Mouse (Mus musculus): ENCODE measurements around the gene Slc25a39. TPM values are rescaled to one million over a fixed set of nuclear protein-coding genes. Genes with fewer than 3 reads are reported as not detected.

Slc25a39 gene
- polyA plus RNA-seq, 1 experiment: 290 TPM

DNA sequence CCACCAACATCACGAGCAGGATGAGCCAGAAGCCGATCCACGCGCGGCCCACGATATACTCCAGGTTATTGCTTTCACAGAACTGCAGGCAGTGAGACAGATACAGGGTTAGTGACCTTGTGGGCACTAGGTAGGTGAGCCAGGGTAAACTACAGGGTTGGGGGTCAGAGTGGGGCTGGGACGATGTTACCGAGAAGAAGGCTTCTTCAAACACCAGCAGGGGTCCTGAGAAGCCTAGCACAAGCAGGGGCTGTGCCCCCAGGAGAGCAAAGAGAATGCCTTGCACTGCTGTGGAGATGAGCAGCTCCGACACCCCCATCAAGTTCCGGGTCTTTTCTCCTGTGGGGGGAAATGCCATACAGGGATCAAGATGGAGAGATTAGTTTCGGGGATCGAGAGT, 51.6 kb downstream of the Slc25a39 start:
- TF ChIP-seq POLR2A (IDR thresholded peaks at IDR 0.05; ENCODE audit: borderline replicate concordance, extremely low read depth, low read depth, low read length): no peak
- TF ChIP-seq CTCF (IDR thresholded peaks at IDR 0.05; ENCODE audit: insufficient read depth, low read length): no peak
- 73% methylated on average over 12 of the region's 12 CpGs for WGBS
- Histone ChIP-seq H3K4me3 (replicated peaks; ENCODE audit: extremely low read depth, low read depth, low read length) (no peak overlapping the region), H3K4me1 (ENCODE audit: control insufficient read depth, insufficient read depth, low read length) (no peaks in the 10 kb centered on the region)
- no peak for DNase-seq

GRCm38 (mm10) chr11:102355501-102355900, 52.2 kb downstream of the Slc25a39 start:
- TF ChIP-seq POLR2A (IDR thresholded peaks at IDR 0.05; ENCODE audit: borderline replicate concordance, extremely low read depth, low read depth, low read length) (no peak), CTCF (IDR thresholded peaks at IDR 0.05; ENCODE audit: insufficient read depth, low read length) (no peak)
- Histone ChIP-seq H3K4me1 (ENCODE audit: control insufficient read depth, insufficient read depth, low read length) (no peaks in the 10 kb centered on the region), H3K4me3 (replicated peaks; ENCODE audit: extremely low read depth, low read depth, low read length) (no peak overlapping the region)
- 65% methylated on average over 3 of the region's 3 CpGs for WGBS
- no peak for DNase-seq

- WGBS: 29% methylated on average over 8 of the region's 8 CpGs
- no peak for DNase-seq
- no peak overlapping the region for H3K4me3 ChIP-seq (replicated peaks; ENCODE audit: extremely low read depth, low read depth, low read length)
- H3K4me1 ChIP-seq (ENCODE audit: control insufficient read depth, insufficient read depth, low read length): no peaks in the 10 kb centered on the region
- no peak for TF ChIP-seq POLR2A (IDR thresholded peaks at IDR 0.05; ENCODE audit: borderline replicate concordance, extremely low read depth, low read depth, low read length)
- TF ChIP-seq CTCF (IDR thresholded peaks at IDR 0.05; ENCODE audit: insufficient read depth, low read length): no peak
These were observed 54.7 kb downstream of the Slc25a39 start for GRCm38 (mm10) chr11:102353021-102353431.

Other genes starting within 250 kb of the Slc25a39 start
- 20.8 and 30.6 TPM in 2 replicates for gene Lsm12, start 222.7 kb downstream of the Slc25a39 start, polyA plus RNA-seq (2012; rRNA removed)
- 74.4 and 82.5 TPM in 2 replicates for gene G6pc3, start 218.3 kb downstream of the Slc25a39 start, polyA plus RNA-seq (2012; rRNA removed)
- gene Hdac5, start 177.8 kb downstream of the Slc25a39 start, polyA plus RNA-seq (2012; rRNA removed): 140 and 160 TPM in 2 replicates
- gene BC030867, start 159.1 kb downstream of the Slc25a39 start, polyA plus RNA-seq (2012; rRNA removed): 0.65 and 0.68 TPM in 2 replicates
- gene Asb16, start 139.2 kb downstream of the Slc25a39 start, polyA plus RNA-seq (2012; rRNA removed): 0.15 and 1.8 TPM in 2 replicates
- 46.3 and 53.4 TPM in 2 replicates for gene Tmub2, start 123.0 kb downstream of the Slc25a39 start, polyA plus RNA-seq (2012; rRNA removed)
- 33.1 and 38.8 TPM in 2 replicates for gene Atxn7l3, start 111.3 kb downstream of the Slc25a39 start, polyA plus RNA-seq (2012; rRNA removed)
- gene Ubtf, start 88.2 kb downstream of the Slc25a39 start, polyA plus RNA-seq (2012; rRNA removed): 23.9 and 27.7 TPM in 2 replicates
- 1.1 and 1.2 TPM in 2 replicates for gene Slc4a1, start 41.7 kb downstream of the Slc25a39 start, polyA plus RNA-seq (2012; rRNA removed)
- gene Rundc3a, start 14.5 kb downstream of the Slc25a39 start, polyA plus RNA-seq (2012; rRNA removed): 1.9 and 2.8 TPM in 2 replicates
- 220 and 257 TPM in 2 replicates for gene Grn, start 22.4 kb upstream of the Slc25a39 start, polyA plus RNA-seq (2012; rRNA removed)
- gene Fam171a2, start 39.7 kb upstream of the Slc25a39 start, polyA plus RNA-seq (2012; rRNA removed): 19.6 and 22.8 TPM in 2 replicates
- gene Itga2b, start 62.2 kb upstream of the Slc25a39 start, polyA plus RNA-seq (2012; rRNA removed): 11.4 and 14.9 TPM in 2 replicates
- gene Gpatch8, start 148.4 kb upstream of the Slc25a39 start, polyA plus RNA-seq (2012; rRNA removed): 15.0 and 17.3 TPM in 2 replicates
- gene Gm11627, start 171.5 kb upstream of the Slc25a39 start, polyA plus RNA-seq (2012; rRNA removed): 2.4 and 2.5 TPM in 2 replicates
- gene Fzd2, start 196.4 kb upstream of the Slc25a39 start, polyA plus RNA-seq (2012; rRNA removed): 45.5 and 50.9 TPM in 2 replicates